Mouse (Mus musculus) embryonic facial prominence, embryonic 15.5 days (tissue): ENCODE data around the gene Flt3. TPM values are rescaled to one million over a fixed set of nuclear protein-coding genes. Genes with fewer than 3 reads are reported as not detected.

Experiments
- ATAC-seq: fragments of 200-750 bp; cut with Nextera tagmentation; 2 replicates; pipeline ENCODE4 v1.8.0; 2017; ENCODE audit warnings: low read depth, moderate TSS enrichment; ENCODE audit not compliant: insufficient number of reproducible peaks, low FRiP score, low TSS enrichment
- H3K27ac ChIP-seq: fragments of 300-500 bp; sonication (generic); replicated peaks from 2 replicates; pipeline ENCODE4 v1.5.1; 2015; ENCODE audit warnings: mild to moderate bottlenecking, inconsistent platforms
- H3K27me3 ChIP-seq: fragments of 300-500 bp; sonication (generic); 2 replicates; pipeline ENCODE4 v1.6.1; 2015; ENCODE audit warnings: inconsistent platforms
- H3K36me3 ChIP-seq: fragments of 300-500 bp; sonication (generic); 2 replicates; pipeline ENCODE4 v1.6.1; 2015; ENCODE audit warnings: mild to moderate bottlenecking, inconsistent platforms
- H3K4me1 ChIP-seq: fragments of 300-500 bp; sonication (generic); 2 replicates; pipeline ENCODE4 v1.6.1; 2015; ENCODE audit warnings: inconsistent platforms
- H3K4me2 ChIP-seq: fragments of 300-500 bp; sonication (generic); replicated peaks from 2 replicates; pipeline ENCODE4 v1.6.1; 2015; ENCODE audit warnings: mild to moderate bottlenecking, inconsistent platforms
- H3K4me3 ChIP-seq: fragments of 300-500 bp; sonication (generic); replicated peaks from 2 replicates; pipeline ENCODE4 v1.5.1; 2015; ENCODE audit warnings: mild to moderate bottlenecking, inconsistent platforms
- H3K9ac ChIP-seq: fragments of 300-500 bp; sonication (generic); 2 replicates; pipeline ENCODE4 v1.6.1; 2015; ENCODE audit warnings: inconsistent platforms
- H3K9me3 ChIP-seq: fragments of 300-500 bp; sonication (generic); replicated peaks from 2 replicates; pipeline ENCODE4 v1.6.1; 2016; ENCODE audit warnings: inconsistent platforms
- WGBS: fragments of 180-500 bp; shearing (Covaris S2); methylation state at CpG from one replicate; pipeline ENCODE4 v1.1.7; 2015; 5-methylcytosine and 5-hydroxymethylcytosine counted together
- polyA plus RNA-seq: library from polyadenylated mRNA; unstranded; fragments of >200 nt; fragmentation: Nextera tagmentation; extraction: Ambion mirVana; gene quantifications from 2 replicates; pipeline ENCODE4 v1.2.1, GENCODE M21; 2015

Gene Flt3
- 0.12 and 0.17 TPM in 2 replicates for polyA plus RNA-seq

- H3K4me2 ChIP-seq, result peak within 1 kb of the TSS; percentile 66
- peaks cover 11% of the 10 kb centered on the region for H3K4me1 ChIP-seq
- WGBS, result under 1% methylated on average over 56 of the region's 56 CpGs
- H3K9me3 ChIP-seq, result no peaks in the 10 kb centered on the region
- ATAC-seq, result peak; percentile 43; the same call in 1 of the 2 replicates
- H3K27ac ChIP-seq, result no peak within 1 kb of the TSS
- H3K9ac ChIP-seq, result no peak within 1 kb of the TSS
- H3K4me3 ChIP-seq, result peak within 1 kb of the TSS; percentile 38
- no peaks in the 10 kb centered on the region for H3K36me3 ChIP-seq
- peaks cover 52% of the 10 kb centered on the region for H3K27me3 ChIP-seq
Measured at GRCm38 (mm10) chr5:147399843-147400504, at the start of gene Flt3. TSS of gene Flt3 (minus strand) at chr5:147400489.

GRCm38 (mm10) chr5:147448933-147449332 lies 48.6 kb upstream of the Flt3 start:
- 65% methylated on average over 4 of the region's 4 CpGs for WGBS
- no peaks in the 10 kb centered on the region for H3K9me3 ChIP-seq
- H3K9ac ChIP-seq, result no peak overlapping the region
- H3K4me3 ChIP-seq, result no peak overlapping the region
- no peak overlapping the region for H3K27ac ChIP-seq
- no peak for ATAC-seq
- H3K36me3 ChIP-seq, result peaks cover 17% of the 10 kb centered on the region; the same call in 1 of the 2 replicates
- H3K4me1 ChIP-seq, result peaks cover 12% of the 10 kb centered on the region
- no peaks in the 10 kb centered on the region for H3K27me3 ChIP-seq
- no peak overlapping the region for H3K4me2 ChIP-seq

GRCm38 (mm10) chr5:147448526-147448925 lies 48.2 kb upstream of the Flt3 start:
- Histone ChIP-seq H3K9me3 (no peaks in the 10 kb centered on the region), H3K9ac (no peak overlapping the region), H3K4me2 (no peak overlapping the region), H3K4me3 (no peak overlapping the region), H3K36me3 (peaks cover 17% of the 10 kb centered on the region; the same call in 1 of the 2 replicates), H3K27me3 (no peaks in the 10 kb centered on the region), H3K27ac (no peak overlapping the region), H3K4me1 (peaks cover 12% of the 10 kb centered on the region)
- WGBS, result 58% methylated on average over 4 of the region's 4 CpGs
- no peak for ATAC-seq

- Histone ChIP-seq H3K9ac (no peak overlapping the region), H3K27me3 (no peaks in the 10 kb centered on the region), H3K27ac (no peak overlapping the region), H3K9me3 (no peaks in the 10 kb centered on the region), H3K4me2 (no peak overlapping the region), H3K36me3 (no peaks in the 10 kb centered on the region), H3K4me3 (no peak overlapping the region), H3K4me1 (peaks cover 12% of the 10 kb centered on the region)
- ATAC-seq, result no peak
- WGBS, result 73% methylated on average over 4 of the region's 4 CpGs
Measured at GRCm38 (mm10) chr5:147445252-147445651, 45.0 kb upstream of the Flt3 start.

- Histone ChIP-seq H3K27ac (no peak overlapping the region), H3K36me3 (no peaks in the 10 kb centered on the region), H3K9me3 (no peaks in the 10 kb centered on the region), H3K9ac (no peak overlapping the region), H3K27me3 (no peaks in the 10 kb centered on the region), H3K4me1 (peaks cover 12% of the 10 kb centered on the region), H3K4me3 (no peak overlapping the region), H3K4me2 (no peak overlapping the region)
- ATAC-seq, result no peak
- 88% methylated on average over 2 of the region's 2 CpGs for WGBS
Measured at GRCm38 (mm10) chr5:147444757-147445156, 44.5 kb upstream of the Flt3 start.

GRCm38 (mm10) chr5:147444298-147444697 lies 44.0 kb upstream of the Flt3 start:
- 82% methylated on average over 6 of the region's 6 CpGs for WGBS
- no peak overlapping the region for H3K9ac ChIP-seq
- H3K4me3 ChIP-seq, result no peak overlapping the region
- no peaks in the 10 kb centered on the region for H3K9me3 ChIP-seq
- H3K4me2 ChIP-seq, result no peak overlapping the region
- ATAC-seq, result no peak
- no peaks in the 10 kb centered on the region for H3K36me3 ChIP-seq
- peaks cover 12% of the 10 kb centered on the region for H3K4me1 ChIP-seq
- H3K27me3 ChIP-seq, result no peaks in the 10 kb centered on the region
- H3K27ac ChIP-seq, result no peak overlapping the region

GRCm38 (mm10) chr5:147442741-147443140 lies 42.5 kb upstream of the Flt3 start:
- no peak for ATAC-seq

GRCm38 (mm10) chr5:147441979-147442378 lies 41.7 kb upstream of the Flt3 start:
- no peak overlapping the region for H3K4me2 ChIP-seq
- H3K27me3 ChIP-seq, result no peaks in the 10 kb centered on the region
- no peaks in the 10 kb centered on the region for H3K36me3 ChIP-seq
- peaks cover 7% of the 10 kb centered on the region for H3K4me1 ChIP-seq
- H3K27ac ChIP-seq, result no peak overlapping the region
- 86% methylated on average over 1 of the region's 1 CpGs for WGBS
- H3K9me3 ChIP-seq, result no peaks in the 10 kb centered on the region
- no peak overlapping the region for H3K4me3 ChIP-seq
- H3K9ac ChIP-seq, result no peak overlapping the region
- ATAC-seq, result no peak

More at GRCm38 (mm10) chr5:147442741-147443140, 42.5 kb upstream of the Flt3 start:
- Histone ChIP-seq H3K4me1 (peaks cover 3% of the 10 kb centered on the region; the same call in 1 of the 2 replicates), H3K4me2 (no peak overlapping the region), H3K27ac (no peak overlapping the region), H3K27me3 (no peaks in the 10 kb centered on the region), H3K9ac (no peak overlapping the region), H3K9me3 (no peaks in the 10 kb centered on the region), H3K36me3 (no peaks in the 10 kb centered on the region), H3K4me3 (no peak overlapping the region)
- WGBS, result 72% methylated on average over 4 of the region's 4 CpGs

- no peaks in the 10 kb centered on the region for H3K36me3 ChIP-seq
- H3K4me1 ChIP-seq, result peaks cover 16% of the 10 kb centered on the region
- no peak overlapping the region for H3K9ac ChIP-seq
- WGBS, result 78% methylated on average over 3 of the region's 3 CpGs
- H3K9me3 ChIP-seq, result no peaks in the 10 kb centered on the region
- no peak for ATAC-seq
- H3K27me3 ChIP-seq, result no peaks in the 10 kb centered on the region
- H3K4me2 ChIP-seq, result no peak overlapping the region
- H3K4me3 ChIP-seq, result no peak overlapping the region
- H3K27ac ChIP-seq, result no peak overlapping the region
Measured at GRCm38 (mm10) chr5:147440996-147441507, 40.8 kb upstream of the Flt3 start.

DNA sequence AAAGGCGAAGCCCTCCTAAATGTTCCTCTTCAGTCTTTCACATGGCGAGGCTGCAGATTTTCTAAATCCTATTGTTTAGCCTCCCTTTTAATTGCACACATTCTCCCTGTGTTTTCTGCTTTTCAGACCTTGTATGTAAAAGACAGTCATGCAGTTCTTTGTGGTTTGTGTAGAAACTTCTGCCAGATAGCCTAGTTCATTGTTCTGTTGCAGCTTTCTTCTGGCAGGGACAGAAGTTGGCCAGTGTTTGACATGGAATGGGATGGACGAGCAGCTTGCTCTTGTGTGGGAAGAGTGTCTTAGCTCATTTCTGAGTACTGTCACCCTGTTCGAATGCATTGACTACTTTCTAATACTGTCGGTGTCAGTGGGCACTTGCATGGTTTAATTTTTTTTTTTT lies 36.2 kb upstream of the Flt3 start:
- Histone ChIP-seq H3K27me3 (no peaks in the 10 kb centered on the region), H3K9ac (no peak overlapping the region), H3K4me3 (no peak overlapping the region), H3K4me2 (no peak overlapping the region), H3K36me3 (peaks cover 3% of the 10 kb centered on the region; the same call in 1 of the 2 replicates), H3K27ac (peak overlapping the region; percentile 5; the same call in 1 of the 2 replicates), H3K9me3 (no peaks in the 10 kb centered on the region), H3K4me1 (peaks cover 48% of the 10 kb centered on the region)
- 72% methylated on average over 5 of the region's 5 CpGs for WGBS
- ATAC-seq, result no peak

DNA sequence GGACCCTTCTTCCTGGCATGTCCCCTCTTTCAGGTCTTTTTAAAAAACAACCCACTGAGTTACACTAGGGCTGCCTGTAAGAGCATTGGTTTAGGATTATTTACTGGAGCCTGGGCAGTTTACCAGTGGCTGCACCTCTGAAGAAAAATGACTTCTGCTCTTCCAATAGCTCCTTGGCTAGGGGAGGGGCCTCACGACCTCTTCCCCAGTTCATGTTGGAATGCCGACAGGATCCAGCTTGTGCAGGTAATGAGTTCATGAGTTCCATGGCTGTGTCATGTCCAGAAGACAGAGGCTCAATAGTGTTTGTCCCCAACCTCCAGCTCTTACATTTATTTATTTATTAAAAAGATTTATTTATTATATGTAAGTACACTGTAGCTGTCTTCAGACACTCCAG lies 35.5 kb upstream of the Flt3 start:
- H3K27ac ChIP-seq, result no peak overlapping the region
- peaks cover 48% of the 10 kb centered on the region for H3K4me1 ChIP-seq
- no peak overlapping the region for H3K9ac ChIP-seq
- H3K27me3 ChIP-seq, result no peaks in the 10 kb centered on the region
- WGBS, result 55% methylated on average over 2 of the region's 2 CpGs
- H3K36me3 ChIP-seq, result peaks cover 3% of the 10 kb centered on the region; the same call in 1 of the 2 replicates
- H3K4me3 ChIP-seq, result no peak overlapping the region
- H3K9me3 ChIP-seq, result no peaks in the 10 kb centered on the region
- no peak for ATAC-seq
- H3K4me2 ChIP-seq, result no peak overlapping the region
